Mouse (Mus musculus) megakaryocyte, embryonic 14.5 days (primary cell): Measurements from ENCODE around the gene Atf6.

Experiments
- FLI1 ChIP-seq: IDR thresholded peaks from 2 replicates; pipeline ENCODE4 v1.6.1; 2012; ENCODE audit warnings: low read length, inconsistent platforms, mixed read lengths
- GATA1 ChIP-seq: IDR thresholded peaks from 3 replicates; pipeline ENCODE4 v1.6.1; 2012; ENCODE audit warnings: mixed read lengths, low read length, inconsistent platforms, borderline replicate concordance

DNA sequence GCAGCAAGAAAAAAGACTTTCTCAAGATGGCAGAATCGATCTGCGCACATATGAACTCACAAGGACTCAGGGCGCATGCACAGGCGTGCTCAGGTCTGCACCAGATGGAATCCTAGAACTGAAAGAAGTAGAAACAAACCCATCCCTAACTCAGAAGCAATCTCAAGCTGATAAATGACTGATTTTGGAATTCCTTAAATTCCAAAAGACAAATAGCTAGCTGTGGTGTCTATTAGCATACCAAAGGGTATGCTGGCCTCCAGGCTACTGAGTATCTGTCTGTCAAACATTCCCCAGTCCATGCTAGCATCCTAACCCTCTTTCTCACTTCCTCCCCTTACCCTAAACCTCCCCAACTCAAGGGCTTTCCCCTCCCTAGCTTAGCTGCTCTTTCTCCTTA lies 21.7 kb upstream of the Atf6 start:
- no peak for TF ChIP-seq GATA1
- no peak for TF ChIP-seq FLI1
